Mouse (Mus musculus) embryonic facial prominence, embryonic 13.5 days (tissue): Measurements from ENCODE around the gene Tsc22d1. TPM values are rescaled to one million over a fixed set of nuclear protein-coding genes. Genes with fewer than 3 reads are reported as not detected.

Experiments
- ATAC-seq: fragments of 200-750 bp; cut with Nextera tagmentation; 2 replicates; pipeline ENCODE4 v1.8.0; 2017; ENCODE audit warnings: low read depth; ENCODE audit not compliant: insufficient number of reproducible peaks, insufficient read depth, low FRiP score, low TSS enrichment
- H3K27ac ChIP-seq: fragments of 300-500 bp; sonication (generic); 2 replicates; pipeline ENCODE4 v1.5.1; 2015; ENCODE audit warnings: moderate library complexity, mild to moderate bottlenecking, inconsistent platforms
- H3K27me3 ChIP-seq: fragments of 300-500 bp; sonication (generic); 2 replicates; pipeline ENCODE4 v1.6.1; 2015; ENCODE audit warnings: mild to moderate bottlenecking, inconsistent platforms
- H3K36me3 ChIP-seq: fragments of 300-500 bp; sonication (generic); 2 replicates; pipeline ENCODE4 v1.6.1; 2015; ENCODE audit warnings: mild to moderate bottlenecking, inconsistent platforms
- H3K4me1 ChIP-seq: fragments of 300-500 bp; sonication (generic); 2 replicates; pipeline ENCODE4 v1.6.1; 2015; ENCODE audit warnings: inconsistent platforms
- H3K4me2 ChIP-seq: fragments of 300-500 bp; sonication (generic); 2 replicates; pipeline ENCODE4 v1.6.1; 2015; ENCODE audit warnings: moderate library complexity, mild to moderate bottlenecking, inconsistent platforms
- H3K4me3 ChIP-seq: fragments of 300-500 bp; sonication (generic); 2 replicates; pipeline ENCODE4 v1.5.1; 2015; ENCODE audit warnings: mild to moderate bottlenecking, inconsistent platforms
- H3K9ac ChIP-seq: fragments of 300-500 bp; sonication (generic); 2 replicates; pipeline ENCODE4 v1.6.1; 2015; ENCODE audit warnings: mild to moderate bottlenecking, inconsistent platforms
- H3K9me3 ChIP-seq: fragments of 300-500 bp; sonication (generic); 2 replicates; pipeline ENCODE4 v1.6.1; 2016; ENCODE audit warnings: inconsistent platforms
- WGBS: fragments of 180-500 bp; shearing (Covaris S2); methylation state at CpG from one replicate; pipeline ENCODE4 v1.1.7; 2015; ENCODE audit warnings: mixed read lengths; 5-methylcytosine and 5-hydroxymethylcytosine counted together
- polyA plus RNA-seq: library from polyadenylated mRNA; unstranded; fragments of >200 nt; fragmentation: Nextera tagmentation; extraction: Ambion mirVana; gene quantifications from 2 replicates; pipeline ENCODE4 v1.2.1, GENCODE M21; 2015

Tsc22d1 gene
- polyA plus RNA-seq: 501 and 535 TPM in 2 replicates

DNA sequence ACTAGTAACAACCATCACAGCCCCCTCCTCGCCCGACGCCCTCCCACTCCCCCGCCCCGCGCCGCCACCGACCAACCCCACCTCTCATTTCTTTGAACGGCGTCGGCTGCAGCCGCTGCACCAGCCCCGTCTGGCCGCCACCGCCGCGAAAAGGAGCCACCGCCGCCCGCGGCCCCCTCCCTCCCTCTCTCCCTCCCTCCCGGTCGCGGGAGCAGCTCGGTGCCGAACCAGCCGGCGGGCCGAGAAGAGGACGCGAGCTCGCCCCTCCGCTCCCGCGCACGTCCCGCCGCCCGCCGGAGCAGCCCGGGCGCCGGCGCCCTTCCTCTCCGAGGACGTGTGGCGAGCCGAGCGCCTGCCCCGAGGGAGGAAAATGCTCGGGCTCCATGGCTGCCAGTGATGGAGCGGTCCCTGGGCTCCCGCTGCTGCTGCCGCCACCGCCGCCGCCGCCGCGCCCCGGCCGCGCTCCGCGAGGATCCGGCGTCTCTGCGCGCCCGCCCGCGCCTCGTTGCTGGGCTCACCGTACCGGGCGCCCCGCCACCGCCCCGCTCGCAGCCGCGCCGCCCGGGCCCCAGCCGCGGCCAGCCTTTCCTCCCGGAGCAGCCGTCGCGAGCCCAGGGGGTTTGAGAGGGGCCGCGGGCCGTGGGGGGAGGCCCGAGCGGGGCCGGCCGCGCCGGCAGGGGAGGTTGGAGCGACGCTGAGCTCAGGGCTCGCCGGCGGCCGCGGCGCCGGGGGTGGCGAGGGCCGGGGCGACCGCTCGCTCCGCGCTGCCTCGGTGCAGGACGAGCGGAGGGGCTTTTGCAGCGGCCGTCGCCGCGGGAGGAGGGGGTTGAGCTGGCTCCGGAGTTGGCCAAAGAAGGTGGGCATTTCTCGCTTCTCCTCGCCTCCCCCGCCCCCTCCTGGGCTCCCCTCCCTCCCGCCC is at the start of gene Tsc22d1:
TSS of gene Tsc22d1 (plus strand) at position 100 of the 919 bp plus-strand sequence.
- H3K9me3 ChIP-seq: no peaks in the 10 kb centered on the region
- H3K27me3 ChIP-seq: no peaks in the 10 kb centered on the region
- peak within 1 kb of the TSS; percentile 93 for H3K4me3 ChIP-seq
- peaks cover 47% of the 10 kb centered on the region for H3K4me1 ChIP-seq
- peak within 1 kb of the TSS; percentile 99 for H3K9ac ChIP-seq
- H3K27ac ChIP-seq: peak within 1 kb of the TSS; percentile 99
- peaks cover 29% of the 10 kb centered on the region for H3K36me3 ChIP-seq
- H3K4me2 ChIP-seq: peak within 1 kb of the TSS; percentile 84
- ATAC-seq: peak; percentile 12; the same call in 1 of the 2 replicates
- WGBS: under 1% methylated on average over 82 of the region's 128 CpGs

- Histone ChIP-seq H3K27ac (no peak overlapping the region), H3K4me2 (no peak overlapping the region), H3K9ac (no peak overlapping the region), H3K4me3 (no peak overlapping the region), H3K36me3 (no peaks in the 10 kb centered on the region), H3K9me3 (no peaks in the 10 kb centered on the region), H3K4me1 (0 out of 2 replicates have a peak, but pooled peaks cover 3% of the 10 kb centered on the region), H3K27me3 (no peaks in the 10 kb centered on the region)
- 84% methylated on average over 6 of the region's 6 CpGs for WGBS
- no peak for ATAC-seq
Observed at GRCm38 (mm10) chr14:76373638-76374037, 41.1 kb upstream of the Tsc22d1 start.

DNA sequence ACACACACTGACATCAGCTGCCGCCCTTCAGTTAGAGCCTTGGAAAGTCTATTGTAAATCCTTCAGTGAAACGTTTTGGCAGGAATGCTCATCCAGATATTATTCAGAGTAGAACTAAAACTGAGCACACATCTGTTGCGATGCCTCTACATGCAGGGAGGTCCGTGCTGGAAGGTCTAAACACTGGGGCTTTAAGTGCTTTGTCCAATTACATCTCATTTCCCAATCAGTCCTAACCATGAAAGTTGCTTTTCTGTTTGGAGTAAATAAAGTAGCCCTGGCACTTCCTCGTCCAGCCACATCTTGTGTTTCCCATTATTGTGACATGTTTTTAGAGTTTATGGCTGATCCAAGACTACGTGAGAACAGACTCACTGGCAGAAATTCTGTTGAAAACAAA is 40.2 kb upstream of the Tsc22d1 start:
- Histone ChIP-seq H3K9ac (no peak overlapping the region), H3K4me2 (no peak overlapping the region), H3K4me3 (no peak overlapping the region), H3K36me3 (no peaks in the 10 kb centered on the region), H3K27me3 (no peaks in the 10 kb centered on the region), H3K9me3 (no peaks in the 10 kb centered on the region), H3K4me1 (0 out of 2 replicates have a peak, but pooled peaks cover 3% of the 10 kb centered on the region), H3K27ac (no peak overlapping the region)
- no peak for ATAC-seq
- WGBS: 53% methylated on average over 6 of the region's 6 CpGs

- 59% methylated on average over 5 of the region's 5 CpGs for WGBS
- no peaks in the 10 kb centered on the region for H3K36me3 ChIP-seq
- no peaks in the 10 kb centered on the region; the same call in 1 of the 2 replicates for H3K9me3 ChIP-seq
- H3K4me3 ChIP-seq: no peak overlapping the region
- H3K27me3 ChIP-seq: no peaks in the 10 kb centered on the region
- no peak overlapping the region for H3K9ac ChIP-seq
- ATAC-seq: no peak
- H3K4me1 ChIP-seq: 0 out of 2 replicates have a peak, but pooled peaks cover 3% of the 10 kb centered on the region
- H3K27ac ChIP-seq: no peak overlapping the region
- H3K4me2 ChIP-seq: no peak overlapping the region
Observed at GRCm38 (mm10) chr14:76376561-76376960, 38.2 kb upstream of the Tsc22d1 start.

DNA sequence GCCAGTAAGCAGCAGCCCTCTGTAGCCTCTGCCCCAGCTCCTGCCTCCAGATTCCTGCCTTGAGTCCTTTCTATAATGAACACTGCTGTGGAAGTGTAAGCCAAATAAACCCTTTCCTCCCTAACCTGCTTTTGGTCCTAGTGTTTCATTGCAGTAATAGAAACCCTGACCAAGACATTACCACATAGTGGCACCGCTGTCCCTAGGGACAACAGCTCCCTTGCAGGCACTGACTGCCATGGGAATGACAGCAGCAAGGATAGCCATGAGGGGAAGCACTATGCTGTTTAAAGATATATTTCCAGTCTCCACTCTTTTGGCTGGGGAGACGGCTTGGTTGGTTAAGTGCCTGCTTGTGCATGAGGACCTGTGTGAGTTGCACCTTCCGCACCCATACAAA is 35.4 kb upstream of the Tsc22d1 start:
- no peaks in the 10 kb centered on the region; the same call in 1 of the 2 replicates for H3K9me3 ChIP-seq
- H3K9ac ChIP-seq: no peak overlapping the region
- no peak overlapping the region for H3K4me2 ChIP-seq
- WGBS: 90% methylated on average over 3 of the region's 3 CpGs
- no peaks in the 10 kb centered on the region for H3K36me3 ChIP-seq
- no peak overlapping the region for H3K27ac ChIP-seq
- no peak overlapping the region for H3K4me3 ChIP-seq
- ATAC-seq: no peak
- no peaks in the 10 kb centered on the region for H3K4me1 ChIP-seq
- no peaks in the 10 kb centered on the region for H3K27me3 ChIP-seq

DNA sequence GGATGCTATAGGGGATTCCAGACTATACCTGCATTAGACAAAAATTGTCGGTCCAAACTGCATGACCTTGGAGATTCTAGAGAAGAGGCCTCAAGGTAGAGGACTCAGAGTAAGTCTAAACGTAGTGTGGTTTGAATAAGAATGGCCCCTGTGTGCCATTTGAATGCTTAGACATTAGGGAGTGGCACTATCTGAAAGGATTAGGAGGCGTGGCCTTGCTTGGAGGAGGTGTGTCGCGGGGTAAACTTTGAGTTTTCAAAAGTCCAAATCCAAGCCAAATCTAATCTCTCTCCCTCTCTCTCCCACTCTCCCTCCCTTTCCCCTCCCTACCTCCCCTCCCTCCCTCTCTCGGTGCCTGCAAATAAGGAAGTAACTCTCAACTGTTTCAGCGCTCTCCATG is 26.7 kb upstream of the Tsc22d1 start:
- H3K9ac ChIP-seq: no peak overlapping the region
- H3K9me3 ChIP-seq: no peaks in the 10 kb centered on the region
- WGBS: 74% methylated on average over 7 of the region's 7 CpGs
- ATAC-seq: no peak
- H3K4me2 ChIP-seq: no peak overlapping the region
- no peaks in the 10 kb centered on the region for H3K36me3 ChIP-seq
- H3K27me3 ChIP-seq: no peaks in the 10 kb centered on the region
- H3K27ac ChIP-seq: no peak overlapping the region
- H3K4me1 ChIP-seq: no peaks in the 10 kb centered on the region
- no peak overlapping the region for H3K4me3 ChIP-seq

- H3K4me1 ChIP-seq: no peaks in the 10 kb centered on the region
- H3K27ac ChIP-seq: no peak overlapping the region
- no peak for ATAC-seq
- H3K27me3 ChIP-seq: no peaks in the 10 kb centered on the region
- H3K9ac ChIP-seq: no peak overlapping the region
- H3K4me3 ChIP-seq: no peak overlapping the region
- no peak overlapping the region for H3K4me2 ChIP-seq
- no peaks in the 10 kb centered on the region for H3K9me3 ChIP-seq
- H3K36me3 ChIP-seq: no peaks in the 10 kb centered on the region
Observed at GRCm38 (mm10) chr14:76398251-76398650, 16.5 kb upstream of the Tsc22d1 start.

GRCm38 (mm10) chr14:76402574-76402973 is 12.2 kb upstream of the Tsc22d1 start:
- H3K27ac ChIP-seq: no peak overlapping the region
- 94% methylated on average over 4 of the region's 4 CpGs for WGBS
- no peak for ATAC-seq

DNA sequence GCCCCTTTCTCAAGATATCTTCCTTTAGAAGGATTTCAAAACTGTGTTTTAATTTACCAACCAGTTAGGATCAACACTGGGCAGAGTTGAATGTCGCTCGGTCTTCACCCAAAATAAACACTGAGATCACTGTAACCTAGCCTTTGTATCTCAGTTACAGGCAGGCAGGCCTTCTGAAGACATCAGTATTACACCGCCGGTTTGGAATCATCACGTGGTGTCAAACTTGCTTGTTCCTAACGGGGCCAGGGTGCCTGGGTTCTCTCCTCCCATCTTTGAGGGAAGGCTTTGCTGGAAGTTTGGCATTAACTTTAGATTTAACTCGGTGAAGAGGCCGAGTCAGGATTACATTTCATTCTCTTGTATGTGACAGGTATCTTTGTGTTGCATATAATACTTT is 5.7 kb upstream of the Tsc22d1 start:
- no peak for ATAC-seq
- Histone ChIP-seq H3K9ac (no peak overlapping the region), H3K4me3 (no peak overlapping the region), H3K36me3 (no peaks in the 10 kb centered on the region), H3K9me3 (no peaks in the 10 kb centered on the region), H3K27ac (no peak overlapping the region), H3K4me1 (peaks cover 10% of the 10 kb centered on the region), H3K27me3 (no peaks in the 10 kb centered on the region), H3K4me2 (no peak overlapping the region)
- 62% methylated on average over 8 of the region's 8 CpGs for WGBS

More at GRCm38 (mm10) chr14:76402574-76402973, 12.2 kb upstream of the Tsc22d1 start:
- H3K36me3 ChIP-seq: no peaks in the 10 kb centered on the region
- no peak overlapping the region for H3K9ac ChIP-seq
- no peaks in the 10 kb centered on the region for H3K9me3 ChIP-seq
- no peak overlapping the region for H3K4me3 ChIP-seq
- H3K27me3 ChIP-seq: no peaks in the 10 kb centered on the region
- H3K4me2 ChIP-seq: no peak overlapping the region
- H3K4me1 ChIP-seq: no peaks in the 10 kb centered on the region

- Histone ChIP-seq H3K9me3 (no peaks in the 10 kb centered on the region), H3K27ac (peak overlapping the region; percentile 99), H3K36me3 (peaks cover 26% of the 10 kb centered on the region), H3K4me1 (peaks cover 38% of the 10 kb centered on the region), H3K27me3 (no peaks in the 10 kb centered on the region), H3K4me2 (peak overlapping the region; percentile 84), H3K4me3 (peak overlapping the region; percentile 93), H3K9ac (peak overlapping the region; percentile 99)
- WGBS: under 1% methylated on average over 10 of the region's 10 CpGs
- ATAC-seq: no peak
Observed at GRCm38 (mm10) chr14:76413773-76414121, 1.0 kb upstream of the Tsc22d1 start.

- peaks cover 29% of the 10 kb centered on the region for H3K36me3 ChIP-seq
- H3K27me3 ChIP-seq: no peaks in the 10 kb centered on the region
- no peaks in the 10 kb centered on the region for H3K9me3 ChIP-seq
- peaks cover 43% of the 10 kb centered on the region for H3K4me1 ChIP-seq
- peak overlapping the region; percentile 99 for H3K27ac ChIP-seq
- peak overlapping the region; percentile 84 for H3K4me2 ChIP-seq
- under 1% methylated on average over 70 of the region's 81 CpGs for WGBS
- H3K9ac ChIP-seq: peak overlapping the region; percentile 99
- peak overlapping the region; percentile 93 for H3K4me3 ChIP-seq
- peak; percentile 97 for ATAC-seq
Observed at GRCm38 (mm10) chr14:76414122-76414861, 469 bp upstream of the Tsc22d1 start.
